Mouse (Mus musculus) layer of hippocampus, adult 9-10 months (tissue): ENCODE data around the gene Ulk4.
"Not testable (repeated sequence)": the region's sequence is repeated elsewhere in the genome, so short reads cannot be mapped to it uniquely, and the experiment has no call there.

Experiments
- DNase-seq: peaks from one replicate; pipeline ENCODE4 v3.0.0; 2022; ENCODE audit warnings: low spot score

Ulk4 gene

DNA sequence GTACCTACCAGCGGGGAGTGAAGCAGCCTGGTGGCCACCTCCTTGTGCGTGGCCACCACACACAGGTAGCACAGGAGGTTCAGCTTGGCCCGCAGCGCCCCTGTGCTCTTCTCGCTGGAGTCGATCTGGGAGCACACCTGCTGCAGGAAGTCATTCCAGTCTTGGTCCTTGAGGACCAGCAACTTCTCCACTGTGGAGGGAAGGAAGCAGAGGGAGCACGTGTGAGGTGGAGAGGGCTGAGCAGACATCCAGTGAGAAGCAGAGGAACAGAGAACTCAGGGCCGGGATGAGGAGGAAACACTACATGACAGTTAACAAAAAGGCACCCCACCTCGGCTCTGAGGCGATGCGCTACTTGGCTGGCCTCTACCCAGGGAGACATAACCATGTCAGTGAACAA is 26.1 kb downstream of the Ulk4 start:
- no peak for DNase-seq

- no peak for DNase-seq
Measured at GRCm38 (mm10) chr9:121249805-121250204, 27.2 kb downstream of the Ulk4 start.

- peak; percentile 36 for DNase-seq
Measured at GRCm38 (mm10) chr9:121247956-121248775, 28.8 kb downstream of the Ulk4 start.

DNA sequence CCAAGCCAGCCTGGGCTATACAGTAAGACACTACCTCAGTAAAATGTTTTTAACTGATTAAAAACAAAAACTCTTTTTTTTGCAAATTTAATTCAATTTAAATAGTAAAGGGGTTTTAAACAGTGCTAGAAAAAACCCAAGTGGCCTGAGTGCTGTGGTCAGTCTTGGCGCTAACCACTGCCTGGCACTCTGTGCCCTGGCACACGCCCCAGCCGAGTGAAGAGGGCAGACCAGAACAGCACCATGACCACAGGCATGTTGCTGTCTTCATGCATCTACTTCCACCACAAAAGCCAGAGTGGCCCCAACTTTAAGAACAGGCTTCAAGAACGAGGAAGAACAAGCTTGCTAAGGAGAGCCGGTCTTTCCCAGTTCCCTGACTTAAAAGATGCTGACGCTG is 29.9 kb downstream of the Ulk4 start:
- no peak for DNase-seq

DNA sequence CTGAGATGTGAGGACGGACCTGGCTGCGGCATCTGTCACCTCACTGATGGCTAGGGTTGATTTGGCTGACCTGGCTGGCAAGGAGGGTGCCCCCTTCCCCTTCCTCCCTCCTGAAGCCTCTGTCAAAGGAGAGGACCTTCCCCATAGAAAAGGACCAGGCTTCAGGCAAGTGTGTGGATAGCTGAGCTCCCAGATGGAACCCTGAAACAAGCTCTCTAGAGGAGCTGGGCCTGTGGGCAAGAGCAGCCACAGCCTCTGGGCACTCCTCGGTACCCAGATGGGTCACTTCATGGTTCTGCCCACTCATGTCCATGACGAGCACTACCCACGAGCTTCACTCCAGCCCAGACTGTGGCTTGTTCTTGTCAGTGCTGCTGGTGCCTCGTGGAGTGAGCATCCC is 34.7 kb downstream of the Ulk4 start:
- no peak for DNase-seq

GRCm38 (mm10) chr9:121241806-121242205 is 35.2 kb downstream of the Ulk4 start:
- no peak for DNase-seq

DNA sequence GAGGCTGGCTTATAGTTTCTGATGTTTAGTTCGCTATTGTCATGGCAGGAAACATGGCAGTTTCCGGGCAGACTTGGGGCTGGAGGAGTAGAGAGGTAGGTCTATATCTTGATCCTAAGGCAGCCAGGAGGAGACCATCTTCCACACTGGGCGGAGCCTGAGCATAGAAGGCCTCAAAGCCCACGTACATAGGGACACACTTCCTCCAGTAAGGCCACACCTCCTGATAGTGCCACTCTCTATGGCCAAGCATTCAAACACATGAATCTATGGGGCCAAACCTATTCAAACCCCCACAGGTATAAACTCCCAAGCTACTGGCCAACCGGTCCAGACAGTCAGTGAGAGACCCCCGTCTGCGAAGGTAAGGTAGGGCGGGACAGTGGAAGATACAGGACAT is 35.6 kb downstream of the Ulk4 start:
- DNase-seq = no peak

DNA sequence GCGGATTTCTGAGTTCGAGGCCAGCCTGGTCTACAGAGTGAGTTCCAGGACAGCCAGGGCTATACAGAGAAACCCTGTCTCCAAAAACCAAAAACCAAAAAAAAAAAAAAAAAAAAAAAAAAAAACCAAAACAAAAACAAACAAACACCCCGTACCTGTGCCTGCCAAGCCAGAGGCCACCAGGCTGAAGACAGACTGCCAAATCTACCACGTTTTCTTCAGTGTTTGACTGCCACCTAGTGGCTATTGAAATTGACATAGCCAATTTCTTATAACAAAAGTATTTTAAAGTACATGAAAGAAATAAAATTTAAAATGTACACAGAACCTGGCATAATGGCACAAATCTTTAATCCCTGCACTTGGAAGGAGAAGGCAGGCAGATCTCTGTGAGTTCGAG is 36.8 kb downstream of the Ulk4 start:
- peak; percentile 67 for DNase-seq

GRCm38 (mm10) chr9:121239571-121239970 is 37.4 kb downstream of the Ulk4 start:
- no peak for DNase-seq

- DNase-seq = no peak
Measured at GRCm38 (mm10) chr9:121218636-121219035, 58.4 kb downstream of the Ulk4 start.

DNA sequence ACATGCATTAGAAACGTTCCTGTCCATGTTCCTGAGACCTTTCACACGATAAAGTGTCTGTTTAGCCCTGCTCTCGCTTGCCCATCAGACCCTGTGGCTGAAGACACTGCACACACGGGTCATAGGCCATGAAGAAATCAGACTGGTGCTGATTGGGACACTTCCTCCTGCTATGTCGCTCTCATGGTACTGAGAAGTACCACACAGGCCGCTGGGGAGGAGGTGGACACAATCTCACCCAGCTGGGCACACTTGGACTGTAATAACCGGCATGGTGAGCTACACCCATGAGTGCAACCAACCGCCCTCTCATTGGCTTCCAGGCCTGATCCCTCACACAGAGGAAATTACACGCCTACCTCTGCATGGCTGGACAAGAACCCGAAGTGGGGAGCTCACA is 58.8 kb downstream of the Ulk4 start:
- no peak for DNase-seq

GRCm38 (mm10) chr9:121217742-121218141 is 59.3 kb downstream of the Ulk4 start:
- no peak for DNase-seq

DNA sequence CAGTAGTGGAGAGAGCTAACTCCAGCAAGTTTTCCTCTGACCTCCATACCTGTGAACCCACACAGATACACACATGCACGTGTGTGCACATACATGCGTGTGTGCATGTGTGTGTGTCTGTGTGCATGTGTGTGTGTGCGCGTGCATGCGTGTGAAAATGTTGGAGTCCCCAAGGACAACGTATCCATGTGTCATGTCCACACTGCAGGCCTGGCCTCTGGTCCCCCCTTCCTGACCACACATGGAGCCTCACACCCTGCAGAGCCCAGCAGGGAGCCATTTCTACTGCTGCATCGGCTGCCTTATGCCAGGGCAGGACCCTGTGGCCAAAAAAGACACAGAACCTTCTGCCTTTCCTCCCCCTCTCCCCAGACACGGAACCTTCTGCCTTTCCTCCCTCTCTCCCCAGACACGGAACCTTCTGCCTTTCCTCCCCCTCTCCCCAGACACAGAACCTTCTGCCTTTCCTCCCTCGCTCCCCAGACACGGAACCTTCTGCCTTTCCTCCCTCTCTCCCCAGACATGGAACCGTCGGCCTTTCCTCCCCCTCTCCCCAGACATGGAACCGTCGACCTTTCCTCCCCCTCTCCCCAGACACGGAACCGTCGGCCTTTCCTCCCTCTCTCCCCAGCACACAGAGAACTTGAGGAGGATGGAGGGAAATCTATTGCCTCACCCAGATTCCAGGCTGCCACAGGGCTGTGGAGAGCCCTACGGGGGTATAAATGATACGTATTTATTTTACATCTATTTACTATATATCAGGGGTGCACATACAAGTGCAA is 60.3 kb downstream of the Ulk4 start:
- no peak for DNase-seq

GRCm38 (mm10) chr9:121215349-121216000 is 61.5 kb downstream of the Ulk4 start:
- peak; percentile 36 for DNase-seq

DNA sequence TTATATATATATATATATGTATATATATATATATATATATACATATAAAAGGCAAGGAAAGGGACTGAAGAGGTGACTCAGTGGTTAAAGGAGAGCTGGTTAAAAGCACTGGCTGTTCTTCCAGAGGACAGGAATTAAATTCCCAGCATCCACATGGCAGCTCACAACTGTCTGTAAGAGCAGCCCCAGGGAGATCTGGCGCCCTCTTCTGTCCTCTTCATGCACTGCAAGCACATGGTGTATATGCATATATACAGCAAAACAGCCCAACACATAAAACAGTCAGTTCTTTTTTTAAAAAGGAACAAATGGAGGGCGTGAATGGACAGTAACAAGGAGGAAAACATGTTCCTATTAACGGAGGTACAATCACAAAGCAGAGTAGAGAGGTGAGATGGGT is 64.7 kb downstream of the Ulk4 start:
- no peak for DNase-seq

- no peak for DNase-seq
Measured at GRCm38 (mm10) chr9:121205046-121205445, 72.0 kb downstream of the Ulk4 start.

DNA sequence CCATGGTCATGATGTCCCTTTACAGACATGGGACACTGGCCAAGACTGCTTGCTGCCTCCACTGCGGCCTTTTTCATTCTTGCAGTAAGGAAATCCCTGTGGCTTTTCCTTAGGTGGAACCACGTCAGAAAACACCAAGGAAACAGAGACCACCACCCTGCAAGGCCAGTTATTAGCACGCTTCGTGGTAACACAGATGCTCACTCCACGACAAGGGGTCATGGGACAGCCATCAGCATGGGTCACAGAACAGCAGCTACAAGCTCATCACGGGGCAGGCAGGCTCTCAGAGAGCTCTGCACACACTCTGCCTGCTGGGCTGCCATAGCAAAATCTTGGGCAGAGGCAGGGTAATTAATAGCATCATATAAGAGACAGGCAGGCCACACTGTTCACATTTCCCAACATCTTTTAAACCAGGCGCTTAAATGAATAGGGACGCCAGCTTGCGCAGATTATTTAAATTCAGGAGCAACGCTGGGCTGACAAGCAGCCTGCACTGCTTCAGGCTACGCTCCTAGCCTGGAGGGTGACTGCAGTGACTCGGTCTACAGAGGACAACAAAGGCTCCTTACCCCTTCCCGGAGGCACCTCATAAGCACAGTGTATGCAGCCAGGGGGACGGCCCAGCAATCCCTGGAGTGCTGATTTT is 72.7 kb downstream of the Ulk4 start:
- no peak for DNase-seq

- DNase-seq = no peak
Measured at GRCm38 (mm10) chr9:121203686-121204085, 73.3 kb downstream of the Ulk4 start.

GRCm38 (mm10) chr9:121199146-121199685 is 77.8 kb downstream of the Ulk4 start:
- DNase-seq = not testable (repeated sequence)

- no peak for DNase-seq
Measured at GRCm38 (mm10) chr9:121196473-121196872, 80.5 kb downstream of the Ulk4 start.

DNA sequence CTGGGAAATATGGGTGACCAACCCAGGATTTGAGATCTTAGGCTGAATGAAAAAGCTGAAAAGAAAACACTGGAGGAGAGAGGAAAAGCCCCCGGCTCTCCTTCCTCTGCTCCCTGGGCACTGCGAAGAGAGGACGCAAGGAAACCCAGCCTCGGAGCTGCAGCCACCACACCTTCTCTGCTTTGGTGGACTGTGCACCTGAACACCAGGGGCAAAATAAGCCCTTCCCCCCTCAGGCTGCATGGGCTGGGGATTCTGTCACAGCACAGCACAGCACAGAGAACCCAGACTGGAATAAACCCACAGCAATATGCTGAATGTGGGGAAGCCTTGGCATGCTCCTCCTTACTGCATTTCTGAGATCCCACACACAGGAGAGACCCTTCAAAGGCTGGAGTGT is 81.9 kb downstream of the Ulk4 start:
- no peak for DNase-seq
